Mouse (Mus musculus) limb, embryonic 15.5 days (tissue): ENCODE data around the gene Gm49661. TPM values are rescaled to one million over a fixed set of nuclear protein-coding genes. Genes with fewer than 3 reads are reported as not detected.

Experiments
- ATAC-seq: fragments of 200-750 bp; cut with Nextera tagmentation; 2 replicates; pipeline ENCODE4 v1.8.0; 2017; ENCODE audit warnings: low read depth, moderate TSS enrichment; ENCODE audit not compliant: insufficient number of reproducible peaks, low FRiP score, low TSS enrichment
- H3K27ac ChIP-seq: fragments of 300-500 bp; sonication (generic); 2 replicates; pipeline ENCODE4 v1.5.1; 2015; ENCODE audit warnings: moderate library complexity, mild to moderate bottlenecking, inconsistent platforms
- H3K27me3 ChIP-seq: fragments of 300-500 bp; sonication (generic); 2 replicates; pipeline ENCODE4 v1.6.1; 2015; ENCODE audit warnings: inconsistent platforms
- H3K36me3 ChIP-seq: fragments of 300-500 bp; sonication (generic); 2 replicates; pipeline ENCODE4 v1.6.1; 2015; ENCODE audit warnings: inconsistent platforms
- H3K4me1 ChIP-seq: fragments of 300-500 bp; sonication (generic); 2 replicates; pipeline ENCODE4 v1.6.1; 2015; ENCODE audit warnings: inconsistent platforms
- H3K4me2 ChIP-seq: fragments of 300-500 bp; sonication (generic); 2 replicates; pipeline ENCODE4 v1.6.1; 2015; ENCODE audit warnings: mild to moderate bottlenecking, inconsistent platforms
- H3K4me3 ChIP-seq: fragments of 300-500 bp; sonication (generic); 2 replicates; pipeline ENCODE4 v1.5.1; 2015; ENCODE audit warnings: mild to moderate bottlenecking, inconsistent platforms
- H3K9ac ChIP-seq: fragments of 300-500 bp; sonication (generic); 2 replicates; pipeline ENCODE4 v1.6.1; 2015; ENCODE audit warnings: inconsistent platforms
- H3K9me3 ChIP-seq: fragments of 300-500 bp; sonication (generic); 2 replicates; pipeline ENCODE4 v1.6.1; 2016; ENCODE audit warnings: inconsistent platforms
- WGBS: fragments of 180-500 bp; shearing (Covaris S2); methylation state at CpG from one replicate; pipeline ENCODE4 v1.1.7; 2015; 5-methylcytosine and 5-hydroxymethylcytosine counted together
- polyA plus RNA-seq: library from polyadenylated mRNA; unstranded; fragments of >200 nt; fragmentation: Nextera tagmentation; extraction: Ambion mirVana; gene quantifications from 2 replicates; pipeline ENCODE4 v1.2.1, GENCODE M21; 2015

The Gm49661 gene
- polyA plus RNA-seq, 1 experiment from 2014 or later, result not detected

- Histone ChIP-seq H3K36me3 (no peaks in the 10 kb centered on the region), H3K27me3 (peaks cover 75% of the 10 kb centered on the region), H3K9me3 (no peaks in the 10 kb centered on the region), H3K4me2 (peak overlapping the region; percentile 70), H3K4me1 (peaks cover 14% of the 10 kb centered on the region), H3K27ac (no peak overlapping the region), H3K9ac (no peak overlapping the region), H3K4me3 (peak overlapping the region; percentile 38)
- no peak for ATAC-seq
- 27% methylated on average over 23 of the region's 23 CpGs for WGBS
These were observed 32.9 kb downstream of the Gm49661 start for GRCm38 (mm10) chr8:84936041-84936961.

- H3K4me2 ChIP-seq, result no peak overlapping the region
- WGBS, result 10% methylated on average over 14 of the region's 14 CpGs
- H3K4me1 ChIP-seq, result peaks cover 14% of the 10 kb centered on the region
- no peaks in the 10 kb centered on the region for H3K36me3 ChIP-seq
- no peak overlapping the region for H3K9ac ChIP-seq
- no peak overlapping the region for H3K27ac ChIP-seq
- no peak for ATAC-seq
- H3K4me3 ChIP-seq, result no peak overlapping the region
- peaks cover 72% of the 10 kb centered on the region for H3K27me3 ChIP-seq
- no peaks in the 10 kb centered on the region for H3K9me3 ChIP-seq
These were observed 33.7 kb downstream of the Gm49661 start for GRCm38 (mm10) chr8:84935489-84935888.

- Histone ChIP-seq H3K36me3 (no peaks in the 10 kb centered on the region), H3K27me3 (peaks cover 78% of the 10 kb centered on the region), H3K9me3 (no peaks in the 10 kb centered on the region), H3K4me2 (no peak overlapping the region), H3K9ac (no peak overlapping the region), H3K4me3 (no peak overlapping the region), H3K27ac (no peak overlapping the region), H3K4me1 (peaks cover 14% of the 10 kb centered on the region)
- ATAC-seq, result no peak
- WGBS, result under 1% methylated on average over 15 of the region's 15 CpGs
These were observed 34.4 kb downstream of the Gm49661 start for GRCm38 (mm10) chr8:84934860-84935259.

GRCm38 (mm10) chr8:84933767-84934559 lies 35.3 kb downstream of the Gm49661 start:
- H3K27ac ChIP-seq, result no peak overlapping the region
- H3K9me3 ChIP-seq, result no peaks in the 10 kb centered on the region
- no peak for ATAC-seq
- peaks cover 78% of the 10 kb centered on the region for H3K27me3 ChIP-seq
- H3K36me3 ChIP-seq, result no peaks in the 10 kb centered on the region
- 81% methylated on average over 16 of the region's 16 CpGs for WGBS
- H3K4me2 ChIP-seq, result no peak overlapping the region
- no peak overlapping the region for H3K4me3 ChIP-seq
- no peak overlapping the region for H3K9ac ChIP-seq
- peaks cover 17% of the 10 kb centered on the region for H3K4me1 ChIP-seq

GRCm38 (mm10) chr8:84930582-84930981 lies 38.7 kb downstream of the Gm49661 start:
- no peak overlapping the region for H3K9ac ChIP-seq
- H3K4me2 ChIP-seq, result no peak overlapping the region
- peaks cover 52% of the 10 kb centered on the region for H3K27me3 ChIP-seq
- H3K4me1 ChIP-seq, result peaks cover 13% of the 10 kb centered on the region
- no peak overlapping the region for H3K27ac ChIP-seq
- H3K9me3 ChIP-seq, result no peaks in the 10 kb centered on the region
- H3K4me3 ChIP-seq, result no peak overlapping the region
- 88% methylated on average over 13 of the region's 13 CpGs for WGBS
- ATAC-seq, result no peak
- no peaks in the 10 kb centered on the region for H3K36me3 ChIP-seq

GRCm38 (mm10) chr8:84928456-84929306 lies 40.6 kb downstream of the Gm49661 start:
- Histone ChIP-seq H3K27ac (no peak overlapping the region), H3K4me1 (peaks cover 10% of the 10 kb centered on the region), H3K9me3 (no peaks in the 10 kb centered on the region), H3K36me3 (no peaks in the 10 kb centered on the region), H3K27me3 (peaks cover 43% of the 10 kb centered on the region), H3K9ac (no peak overlapping the region), H3K4me3 (peak overlapping the region; percentile 36), H3K4me2 (peak overlapping the region; percentile 63)
- ATAC-seq, result no peak
- WGBS, result 3% methylated on average over 48 of the region's 52 CpGs

GRCm38 (mm10) chr8:84927513-84927912 lies 41.7 kb downstream of the Gm49661 start:
- Histone ChIP-seq H3K27me3 (peaks cover 43% of the 10 kb centered on the region), H3K4me3 (no peak overlapping the region), H3K9me3 (no peaks in the 10 kb centered on the region), H3K4me1 (peaks cover 10% of the 10 kb centered on the region), H3K36me3 (no peaks in the 10 kb centered on the region), H3K27ac (no peak overlapping the region), H3K4me2 (no peak overlapping the region), H3K9ac (no peak overlapping the region)
- WGBS, result 85% methylated on average over 1 of the region's 1 CpGs
- no peak for ATAC-seq

GRCm38 (mm10) chr8:84925557-84925956 lies 43.7 kb downstream of the Gm49661 start:
- no peak overlapping the region for H3K4me2 ChIP-seq
- WGBS, result 69% methylated on average over 7 of the region's 7 CpGs
- H3K27ac ChIP-seq, result no peak overlapping the region
- no peaks in the 10 kb centered on the region for H3K36me3 ChIP-seq
- peaks cover 10% of the 10 kb centered on the region for H3K4me1 ChIP-seq
- no peak for ATAC-seq
- H3K27me3 ChIP-seq, result peaks cover 33% of the 10 kb centered on the region
- H3K4me3 ChIP-seq, result no peak overlapping the region
- H3K9ac ChIP-seq, result no peak overlapping the region
- no peaks in the 10 kb centered on the region for H3K9me3 ChIP-seq

- Histone ChIP-seq H3K9me3 (no peaks in the 10 kb centered on the region), H3K9ac (no peak overlapping the region), H3K36me3 (no peaks in the 10 kb centered on the region), H3K4me2 (no peak overlapping the region), H3K27me3 (peaks cover 31% of the 10 kb centered on the region), H3K4me3 (no peak overlapping the region), H3K27ac (no peak overlapping the region), H3K4me1 (0 out of 2 replicates have a peak, but pooled peaks cover 3% of the 10 kb centered on the region)
- WGBS, result 64% methylated on average over 2 of the region's 2 CpGs
- no peak for ATAC-seq
These were observed 47.6 kb downstream of the Gm49661 start for GRCm38 (mm10) chr8:84921596-84921995.

- Histone ChIP-seq H3K4me2 (no peak overlapping the region), H3K4me1 (0 out of 2 replicates have a peak, but pooled peaks cover 3% of the 10 kb centered on the region), H3K36me3 (no peaks in the 10 kb centered on the region), H3K27ac (no peak overlapping the region), H3K4me3 (no peak overlapping the region), H3K27me3 (peaks cover 36% of the 10 kb centered on the region), H3K9ac (no peak overlapping the region), H3K9me3 (no peaks in the 10 kb centered on the region)
- no peak for ATAC-seq
- 87% methylated on average over 15 of the region's 15 CpGs for WGBS
These were observed 50.6 kb downstream of the Gm49661 start for GRCm38 (mm10) chr8:84918646-84919045.

GRCm38 (mm10) chr8:84917781-84918180 lies 51.5 kb downstream of the Gm49661 start:
- Histone ChIP-seq H3K27me3 (peaks cover 43% of the 10 kb centered on the region), H3K27ac (no peak overlapping the region), H3K9ac (no peak overlapping the region), H3K36me3 (no peaks in the 10 kb centered on the region), H3K4me3 (no peak overlapping the region), H3K4me1 (peaks cover 11% of the 10 kb centered on the region), H3K9me3 (no peaks in the 10 kb centered on the region), H3K4me2 (no peak overlapping the region)
- ATAC-seq, result no peak
- WGBS, result 38% methylated on average over 20 of the region's 20 CpGs
